Mouse (Mus musculus) testis, adult 2 months (tissue): ENCODE data around the gene Hoxa1.

Experiments used
- CTCF ChIP-seq: fragments of 200-500 bp; IDR thresholded peaks from 2 replicates; pipeline ENCODE4 v1.5.1; 2012; ENCODE audit warnings: low read depth, mild to moderate bottlenecking, inconsistent platforms, low read length, moderate library complexity; ENCODE audit not compliant: control insufficient read depth, insufficient read depth, insufficient replicate concordance
- POLR2A ChIP-seq: fragments of 200-500 bp; IDR thresholded peaks from 2 replicates; pipeline ENCODE4 v1.6.1; 2012; ENCODE audit warnings: low read depth, mild to moderate bottlenecking, inconsistent platforms, low read length, moderate library complexity; ENCODE audit not compliant: control insufficient read depth

DNA sequence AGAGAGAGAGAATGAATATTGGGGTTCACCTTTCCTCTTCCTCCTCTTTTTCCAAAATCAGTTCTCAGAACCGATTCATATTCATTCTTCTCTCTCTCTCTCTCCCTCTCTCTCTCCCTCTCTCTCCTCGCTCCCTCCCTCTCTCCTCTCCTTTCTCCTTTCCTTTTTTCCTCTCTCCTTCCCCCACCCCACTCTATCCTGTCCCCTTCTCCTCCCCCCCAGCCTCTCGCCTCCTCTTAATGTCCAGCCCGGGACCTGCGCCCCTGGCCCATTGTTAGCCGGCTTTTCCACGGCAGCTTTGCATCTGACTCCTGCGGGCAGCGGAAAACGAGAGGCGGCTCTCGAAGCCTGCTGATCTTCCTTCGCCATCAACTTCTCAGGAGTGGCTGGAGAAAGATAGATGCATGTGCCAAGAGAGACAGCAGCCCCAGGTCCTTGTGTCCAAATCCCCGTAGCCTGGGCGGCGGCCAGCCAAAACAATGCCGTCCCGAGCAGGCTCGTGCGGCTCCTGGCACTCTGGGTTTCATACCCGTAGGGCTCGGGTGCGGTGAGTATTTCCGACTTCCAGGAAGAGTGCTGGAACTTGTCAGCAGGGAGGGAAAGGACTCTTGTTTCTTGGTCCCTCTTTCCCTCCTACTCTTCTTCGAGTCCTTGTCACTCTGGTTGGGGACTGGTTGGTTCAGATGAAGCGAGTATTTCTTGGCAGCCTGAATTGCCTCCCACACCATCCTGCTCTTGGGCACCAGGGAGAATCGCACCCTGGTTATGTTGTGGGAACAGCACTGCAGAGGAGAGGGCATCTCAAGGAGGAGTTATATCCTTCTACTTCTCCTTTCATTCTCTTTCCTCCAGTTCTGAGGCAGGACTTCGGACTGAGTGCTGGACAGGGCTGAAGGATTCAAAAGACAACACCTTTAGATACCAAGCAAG, 7.6 kb upstream of the Hoxa1 start:
- TF ChIP-seq CTCF (no peak), POLR2A (no peak)
